Mouse (Mus musculus): ENCODE results near the gene Bcar3.

The Bcar3 gene

GRCm38 (mm10) chr3:122566549-122566948, 272.6 kb downstream of the Bcar3 start:
- no peak for DNase-seq (ENCODE audit: low read depth, low spot score)

- DNase-seq (ENCODE audit: low read depth, low spot score) = no peak
These were observed 279.7 kb downstream of the Bcar3 start for GRCm38 (mm10) chr3:122573426-122574286.

- no peak for DNase-seq (ENCODE audit: low read depth, low spot score)
These were observed 281.0 kb downstream of the Bcar3 start for GRCm38 (mm10) chr3:122574921-122575320.

GRCm38 (mm10) chr3:122577360-122577759, 283.4 kb downstream of the Bcar3 start:
- no peak for DNase-seq (ENCODE audit: low read depth, low spot score)
